ENCODE assay signal across 13 mouse cellular contexts in genomic region chr11:24180040-24180439, GRCm38 (mm10).
"Had no signal": no experiment of that assay in that cellular context is flagged by ENCODE, and none has a peak within 500 bp of the region (broad histone marks: within the 10 kb centered on the region; RNA-seq: fewer than 3 reads in every experiment).

No protein-coding gene starts in this region.

- H3K9ac ChIP-seq: limb, embryonic 15.5 days; liver, embryonic 12.5 days; lung, embryonic 14.5 days had no signal

- H3K4me1 ChIP-seq: limb, embryonic 15.5 days; liver, embryonic 12.5 days had no signal

- H3K9me3 ChIP-seq: limb, embryonic 15.5 days; liver, embryonic 12.5 days; midbrain, embryonic 10.5 days had no signal

- H3K4me2 ChIP-seq: limb, embryonic 15.5 days; liver, embryonic 12.5 days; lung, embryonic 14.5 days had no signal

- H3K27ac ChIP-seq: kidney, postnatal 0 days; limb, embryonic 15.5 days; liver, embryonic 12.5 days; midbrain, embryonic 10.5 days had no signal

- H3K36me3 ChIP-seq: limb, embryonic 15.5 days; liver, embryonic 12.5 days; midbrain, embryonic 10.5 days had no signal

- DNase-seq: kidney, adult 11 months; kidney, adult 9 months; kidney, postnatal 36 days; lung, embryonic 14.5 days; lung, postnatal 10 days; lung, postnatal 4 days; midbrain, embryonic 14.5 days; thymus, adult 18-20 months; thymus, postnatal 14 days had no signal

- H3K4me3 ChIP-seq: limb, embryonic 15.5 days; liver, embryonic 12.5 days; midbrain, embryonic 10.5 days had no signal

- H3K27me3 ChIP-seq: limb, embryonic 15.5 days; liver, embryonic 12.5 days had no signal

- ATAC-seq: liver, embryonic 12.5 days had no signal
